Mouse (Mus musculus): Measurements from ENCODE around the gene Gm6993.

Gene Gm6993

GRCm38 (mm10) chr12:31239798-31240197 is 772 bp upstream of the Gm6993 start:
- no peak for DNase-seq (ENCODE audit: low read depth, low spot score)

- no peak for DNase-seq (ENCODE audit: low read depth, low spot score)
Measured at GRCm38 (mm10) chr12:31241595-31242342, 1.2 kb downstream of the Gm6993 start.

- no peak for DNase-seq (ENCODE audit: low read depth, low spot score)
Measured at GRCm38 (mm10) chr12:31244001-31244400, 3.4 kb downstream of the Gm6993 start.

GRCm38 (mm10) chr12:31244691-31245090 is 4.1 kb downstream of the Gm6993 start:
- no peak for DNase-seq (ENCODE audit: low read depth, low spot score)

- DNase-seq (ENCODE audit: low read depth, low spot score) = no peak
Measured at GRCm38 (mm10) chr12:31246153-31246552, 5.6 kb downstream of the Gm6993 start.

GRCm38 (mm10) chr12:31246615-31247014 is 6.0 kb downstream of the Gm6993 start:
- DNase-seq (ENCODE audit: low read depth, low spot score) = no peak

- no peak for DNase-seq (ENCODE audit: low read depth, low spot score)
Measured at GRCm38 (mm10) chr12:31248165-31248564, 7.6 kb downstream of the Gm6993 start.

- DNase-seq (ENCODE audit: low read depth, low spot score) = no peak
Measured at GRCm38 (mm10) chr12:31248681-31249080, 8.1 kb downstream of the Gm6993 start.

GRCm38 (mm10) chr12:31252259-31252658 is 11.7 kb downstream of the Gm6993 start:
- DNase-seq (ENCODE audit: low read depth, low spot score) = no peak

- DNase-seq (ENCODE audit: low read depth, low spot score) = no peak
Measured at GRCm38 (mm10) chr12:31254978-31255377, 14.4 kb downstream of the Gm6993 start.

GRCm38 (mm10) chr12:31256121-31256903 is 15.7 kb downstream of the Gm6993 start:
- no peak for DNase-seq (ENCODE audit: low read depth, low spot score)

- DNase-seq (ENCODE audit: low read depth, low spot score) = no peak
Measured at GRCm38 (mm10) chr12:31261882-31262281, 21.3 kb downstream of the Gm6993 start.

- no peak for DNase-seq (ENCODE audit: low read depth, low spot score)
Measured at GRCm38 (mm10) chr12:31263921-31264320, 23.4 kb downstream of the Gm6993 start.

- no peak for DNase-seq (ENCODE audit: low read depth, low spot score)
Measured at GRCm38 (mm10) chr12:31265005-31265721, 24.6 kb downstream of the Gm6993 start, which contains the start of gene Lamb1. Lamb1 (plus strand) TSS chr12:31265234.

- DNase-seq (ENCODE audit: low read depth, low spot score) = no peak
Measured at GRCm38 (mm10) chr12:31265722-31266431, 25.3 kb downstream of the Gm6993 start.

GRCm38 (mm10) chr12:31266686-31267085 is 26.1 kb downstream of the Gm6993 start:
- DNase-seq (ENCODE audit: low read depth, low spot score) = no peak

GRCm38 (mm10) chr12:31267363-31267762 is 26.8 kb downstream of the Gm6993 start:
- DNase-seq (ENCODE audit: low read depth, low spot score) = no peak

GRCm38 (mm10) chr12:31268315-31268714 is 27.7 kb downstream of the Gm6993 start:
- no peak for DNase-seq (ENCODE audit: low read depth, low spot score)

- DNase-seq (ENCODE audit: low read depth, low spot score) = no peak
Measured at GRCm38 (mm10) chr12:31269020-31269597, 28.5 kb downstream of the Gm6993 start.

GRCm38 (mm10) chr12:31270361-31270760 is 29.8 kb downstream of the Gm6993 start:
- DNase-seq (ENCODE audit: low read depth, low spot score) = no peak

- DNase-seq (ENCODE audit: low read depth, low spot score) = no peak
Measured at GRCm38 (mm10) chr12:31270776-31271175, 30.2 kb downstream of the Gm6993 start.

Measured in brain, embryonic 18.5 days (tissue).